Mouse (Mus musculus) heart, postnatal 0 days (tissue): ENCODE results near the gene Rarres1.

ENCODE experiments used
- CTCF ChIP-seq: IDR thresholded peaks from 2 replicates; pipeline ENCODE4 v1.5.1; 2016; ENCODE audit warnings: antibody characterized with exemption, control low read depth, low read depth
- EP300 ChIP-seq: IDR thresholded peaks from 2 replicates; pipeline ENCODE4 v1.6.1; 2016; ENCODE audit warnings: antibody characterized with exemption, low read depth

- TF ChIP-seq CTCF, result no peak
- no peak for TF ChIP-seq EP300
These were observed 55.4 kb downstream of the Rarres1 start for GRCm38 (mm10) chr3:67459881-67460280.
